Mouse (Mus musculus): Measurements from ENCODE around the gene Gm13871. TPM values are rescaled to one million over a fixed set of nuclear protein-coding genes. Genes with fewer than 3 reads are reported as not detected.

Gene Gm13871
- not detected for polyA plus RNA-seq (2015; fragmentation: Illumina TruSeq; extraction: RNeasy Lipid Tissue Mini Kit (QIAGEN cat#74804); ENCODE audit: low read depth, low replicate concordance)

DNA sequence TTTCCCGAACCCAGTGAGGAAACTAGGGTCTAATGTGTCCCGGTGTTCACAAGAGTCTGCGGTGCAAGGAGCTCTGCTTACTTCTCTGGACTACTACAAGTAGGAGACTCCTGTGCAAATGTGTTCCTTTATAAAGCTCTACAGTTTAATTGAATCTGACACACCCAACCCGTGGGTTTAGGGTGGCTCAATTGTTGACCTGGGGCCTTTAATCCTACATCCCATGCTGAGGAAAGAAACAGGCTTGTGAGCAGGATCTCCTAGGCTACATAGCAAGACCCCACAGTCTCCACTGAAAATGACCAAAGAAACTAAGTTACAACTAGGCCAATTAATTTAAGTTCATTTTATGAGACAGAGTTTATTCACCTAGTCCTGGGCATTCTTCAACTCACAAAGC is at the start of gene Gm13871:
Gene Gm13871, minus strand, starts transcription at position 101 of the 400 bp plus-strand sequence.

GRCm38 (mm10) chr4:73950375-73950896 is 44.7 kb upstream of the Gm13871 start, which contains the start of gene 2310002L09Rik:
2310002L09Rik (minus strand) TSS chr4:73950846.

DNA sequence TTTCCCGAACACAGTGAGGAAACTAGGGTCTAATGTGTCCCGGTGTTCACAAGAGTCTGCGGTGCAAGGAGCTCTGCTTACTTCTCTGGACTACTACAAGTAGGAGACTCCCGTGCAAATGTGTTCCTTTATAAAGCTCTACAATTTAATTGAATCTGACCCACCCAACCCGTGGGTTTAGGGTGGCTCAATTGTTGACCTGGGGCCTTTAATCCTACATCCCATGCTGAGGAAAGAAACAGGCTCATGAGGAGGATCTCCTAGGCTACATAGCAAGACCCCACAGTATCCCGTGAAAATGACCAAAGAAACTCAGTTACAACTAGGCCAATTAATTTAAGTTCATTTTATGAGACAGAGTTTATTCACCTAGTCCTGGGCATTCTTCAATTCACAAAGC is 14.9 kb upstream of the Gm13871 start, which contains the start of gene Gm11756:
Gene Gm11756, minus strand, starts transcription at position 101 of the 400 bp plus-strand sequence.

GRCm38 (mm10) chr4:73891012-73891411 is 14.7 kb downstream of the Gm13871 start, which contains the start of gene Gm11757:
Gm11757 (minus strand) TSS chr4:73891112.

DNA sequence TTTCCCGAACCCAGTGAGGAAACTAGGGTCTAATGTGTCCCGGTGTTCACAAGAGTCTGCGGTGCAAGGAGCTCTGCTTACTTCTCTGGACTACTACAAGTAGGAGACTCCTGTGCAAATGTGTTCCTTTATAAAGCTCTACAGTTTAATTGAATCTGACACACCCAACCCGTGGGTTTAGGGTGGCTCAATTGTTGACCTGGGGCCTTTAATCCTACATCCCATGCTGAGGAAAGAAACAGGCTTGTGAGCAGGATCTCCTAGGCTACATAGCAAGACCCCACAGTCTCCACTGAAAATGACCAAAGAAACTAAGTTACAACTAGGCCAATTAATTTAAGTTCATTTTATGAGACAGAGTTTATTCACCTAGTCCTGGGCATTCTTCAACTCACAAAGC is 29.6 kb downstream of the Gm13871 start, which contains the start of gene Gm11758:
Gene Gm11758, minus strand, starts transcription at position 101 of the 400 bp plus-strand sequence.

Other genes starting within 250 kb of the Gm13871 start
- not detected for gene Gm11239, start 237.6 kb downstream of the Gm13871 start, polyA plus RNA-seq (2015; fragmentation: Illumina TruSeq; extraction: RNeasy Lipid Tissue Mini Kit (QIAGEN cat#74804); ENCODE audit: low read depth, low replicate concordance)
- not detected for gene Gm428, start 222.4 kb downstream of the Gm13871 start, polyA plus RNA-seq (2015; fragmentation: Illumina TruSeq; extraction: RNeasy Lipid Tissue Mini Kit (QIAGEN cat#74804); ENCODE audit: low read depth, low replicate concordance)
- gene Rasef, start 115.0 kb downstream of the Gm13871 start, polyA plus RNA-seq (2015; fragmentation: Illumina TruSeq; extraction: RNeasy Lipid Tissue Mini Kit (QIAGEN cat#74804); ENCODE audit: low read depth, low replicate concordance): 0.10 TPM
- gene Gm11758, start 29.7 kb downstream of the Gm13871 start, polyA plus RNA-seq (2015; fragmentation: Illumina TruSeq; extraction: RNeasy Lipid Tissue Mini Kit (QIAGEN cat#74804); ENCODE audit: low read depth, low replicate concordance): not detected
- gene Gm11757, start 14.8 kb downstream of the Gm13871 start, polyA plus RNA-seq (2015; fragmentation: Illumina TruSeq; extraction: RNeasy Lipid Tissue Mini Kit (QIAGEN cat#74804); ENCODE audit: low read depth, low replicate concordance): not detected
- not detected for gene Gm11756, start 14.8 kb upstream of the Gm13871 start, polyA plus RNA-seq (2015; fragmentation: Illumina TruSeq; extraction: RNeasy Lipid Tissue Mini Kit (QIAGEN cat#74804); ENCODE audit: low read depth, low replicate concordance)
- gene 2310002L09Rik, start 44.9 kb upstream of the Gm13871 start, polyA plus RNA-seq (2015; fragmentation: Illumina TruSeq; extraction: RNeasy Lipid Tissue Mini Kit (QIAGEN cat#74804); ENCODE audit: low read depth, low replicate concordance): not detected
- 3.9 TPM for gene Frmd3, start 107.5 kb upstream of the Gm13871 start, polyA plus RNA-seq (2015; fragmentation: Illumina TruSeq; extraction: RNeasy Lipid Tissue Mini Kit (QIAGEN cat#74804); ENCODE audit: low read depth, low replicate concordance)